Mouse (Mus musculus) limb, embryonic 15.5 days (tissue): ENCODE results near the gene Epha8. TPM values are rescaled to one million over a fixed set of nuclear protein-coding genes. Genes with fewer than 3 reads are reported as not detected.

Experiments
- ATAC-seq: fragments of 200-750 bp; cut with Nextera tagmentation; 2 replicates; pipeline ENCODE4 v1.8.0; 2017; ENCODE audit warnings: low read depth, moderate TSS enrichment; ENCODE audit not compliant: insufficient number of reproducible peaks, low FRiP score, low TSS enrichment
- H3K27ac ChIP-seq: fragments of 300-500 bp; sonication (generic); 2 replicates; pipeline ENCODE4 v1.5.1; 2015; ENCODE audit warnings: moderate library complexity, mild to moderate bottlenecking, inconsistent platforms
- H3K27me3 ChIP-seq: fragments of 300-500 bp; sonication (generic); 2 replicates; pipeline ENCODE4 v1.6.1; 2015; ENCODE audit warnings: inconsistent platforms
- H3K36me3 ChIP-seq: fragments of 300-500 bp; sonication (generic); 2 replicates; pipeline ENCODE4 v1.6.1; 2015; ENCODE audit warnings: inconsistent platforms
- H3K4me1 ChIP-seq: fragments of 300-500 bp; sonication (generic); 2 replicates; pipeline ENCODE4 v1.6.1; 2015; ENCODE audit warnings: inconsistent platforms
- H3K4me2 ChIP-seq: fragments of 300-500 bp; sonication (generic); 2 replicates; pipeline ENCODE4 v1.6.1; 2015; ENCODE audit warnings: mild to moderate bottlenecking, inconsistent platforms
- H3K4me3 ChIP-seq: fragments of 300-500 bp; sonication (generic); 2 replicates; pipeline ENCODE4 v1.5.1; 2015; ENCODE audit warnings: mild to moderate bottlenecking, inconsistent platforms
- H3K9ac ChIP-seq: fragments of 300-500 bp; sonication (generic); 2 replicates; pipeline ENCODE4 v1.6.1; 2015; ENCODE audit warnings: inconsistent platforms
- H3K9me3 ChIP-seq: fragments of 300-500 bp; sonication (generic); 2 replicates; pipeline ENCODE4 v1.6.1; 2016; ENCODE audit warnings: inconsistent platforms
- WGBS: fragments of 180-500 bp; shearing (Covaris S2); methylation state at CpG from one replicate; pipeline ENCODE4 v1.1.7; 2015; 5-methylcytosine and 5-hydroxymethylcytosine counted together
- polyA plus RNA-seq: library from polyadenylated mRNA; unstranded; fragments of >200 nt; fragmentation: Nextera tagmentation; extraction: Ambion mirVana; gene quantifications from 2 replicates; pipeline ENCODE4 v1.2.1, GENCODE M21; 2015

The Epha8 gene
- polyA plus RNA-seq, 1 experiment from 2014 or later, result 2.5 TPM

DNA sequence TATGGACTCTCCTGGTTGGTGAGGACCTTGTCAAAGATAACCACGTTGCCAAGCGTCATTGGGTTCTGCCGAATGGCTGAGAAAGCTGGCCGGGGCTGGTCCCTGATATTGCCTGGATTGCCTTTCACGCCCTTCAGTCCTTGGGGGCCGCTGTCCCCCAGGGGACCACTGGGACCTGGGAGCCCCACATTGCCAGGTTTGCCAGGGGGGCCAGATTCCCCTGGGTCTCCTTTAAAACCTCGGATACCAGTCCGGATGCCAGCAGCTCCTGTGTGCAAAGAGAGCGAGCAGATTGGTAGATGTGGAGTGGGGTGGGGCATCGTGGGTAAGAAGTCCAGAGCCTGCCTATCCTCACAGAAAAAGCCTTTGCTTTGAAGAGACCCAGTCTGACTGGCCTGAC lies 60.2 kb downstream of the Epha8 start:
- H3K4me2 ChIP-seq, result no peak overlapping the region
- H3K27me3 ChIP-seq, result peaks cover 47% of the 10 kb centered on the region
- 24% methylated on average over 10 of the region's 10 CpGs for WGBS
- H3K4me1 ChIP-seq, result peaks cover 8% of the 10 kb centered on the region; the same call in 1 of the 2 replicates
- ATAC-seq, result no peak
- H3K9me3 ChIP-seq, result no peaks in the 10 kb centered on the region
- no peak overlapping the region for H3K4me3 ChIP-seq
- H3K36me3 ChIP-seq, result no peaks in the 10 kb centered on the region
- H3K9ac ChIP-seq, result no peak overlapping the region
- H3K27ac ChIP-seq, result no peak overlapping the region

DNA sequence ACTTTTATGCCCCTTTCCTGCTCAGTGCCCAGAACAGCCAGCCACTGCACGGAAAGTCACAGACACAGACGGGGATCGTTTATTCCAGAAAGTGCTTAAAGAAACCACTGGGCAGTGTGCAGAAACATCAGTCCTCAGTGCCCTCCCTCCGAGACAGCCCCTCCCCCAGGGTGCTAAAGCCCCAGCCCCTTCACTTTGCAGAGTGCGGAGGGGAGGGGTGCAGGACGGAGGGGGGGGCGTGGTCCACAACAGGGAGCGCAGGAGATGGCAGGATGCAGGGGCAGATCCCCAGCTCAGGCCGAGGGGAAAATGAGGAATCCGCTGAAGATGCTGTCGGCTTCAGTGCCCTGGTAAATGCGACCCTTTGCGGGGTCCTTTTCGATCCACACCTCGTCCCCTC lies 60.8 kb downstream of the Epha8 start:
- 0 out of 2 replicates have a peak overlapping the region, but pooled peaks have one; percentile 4 for H3K4me2 ChIP-seq
- H3K4me1 ChIP-seq, result peaks cover 8% of the 10 kb centered on the region; the same call in 1 of the 2 replicates
- peaks cover 47% of the 10 kb centered on the region for H3K27me3 ChIP-seq
- ATAC-seq, result no peak
- H3K4me3 ChIP-seq, result no peak overlapping the region
- H3K9ac ChIP-seq, result no peak overlapping the region
- no peaks in the 10 kb centered on the region for H3K9me3 ChIP-seq
- H3K36me3 ChIP-seq, result no peaks in the 10 kb centered on the region
- H3K27ac ChIP-seq, result no peak overlapping the region
- WGBS, result 5% methylated on average over 15 of the region's 15 CpGs

DNA sequence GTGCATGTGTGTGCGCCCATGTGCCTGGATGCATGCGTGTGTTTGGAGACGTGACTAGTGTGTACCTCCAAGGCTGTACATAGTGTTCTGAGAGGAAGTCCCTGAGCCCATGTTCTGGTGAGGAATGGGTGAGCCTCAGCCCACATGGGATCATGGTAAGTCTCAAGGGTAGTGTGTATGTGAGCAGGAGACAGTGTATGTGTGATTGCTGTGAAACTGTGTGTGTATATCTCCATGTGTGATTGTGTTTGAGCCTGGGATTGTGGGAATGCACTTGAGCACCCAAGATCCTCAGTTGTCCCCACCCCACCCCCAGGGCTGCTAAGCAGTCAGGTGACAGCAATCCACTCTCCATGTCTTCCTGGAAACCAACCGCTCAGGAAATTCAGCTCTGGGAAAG lies 61.8 kb downstream of the Epha8 start:
- Histone ChIP-seq H3K27me3 (peaks cover 51% of the 10 kb centered on the region), H3K9me3 (no peaks in the 10 kb centered on the region), H3K27ac (no peak overlapping the region), H3K4me1 (peaks cover 8% of the 10 kb centered on the region; the same call in 1 of the 2 replicates), H3K9ac (no peak overlapping the region), H3K4me2 (no peak overlapping the region), H3K4me3 (no peak overlapping the region), H3K36me3 (no peaks in the 10 kb centered on the region)
- no peak for ATAC-seq
- 60% methylated on average over 4 of the region's 4 CpGs for WGBS

DNA sequence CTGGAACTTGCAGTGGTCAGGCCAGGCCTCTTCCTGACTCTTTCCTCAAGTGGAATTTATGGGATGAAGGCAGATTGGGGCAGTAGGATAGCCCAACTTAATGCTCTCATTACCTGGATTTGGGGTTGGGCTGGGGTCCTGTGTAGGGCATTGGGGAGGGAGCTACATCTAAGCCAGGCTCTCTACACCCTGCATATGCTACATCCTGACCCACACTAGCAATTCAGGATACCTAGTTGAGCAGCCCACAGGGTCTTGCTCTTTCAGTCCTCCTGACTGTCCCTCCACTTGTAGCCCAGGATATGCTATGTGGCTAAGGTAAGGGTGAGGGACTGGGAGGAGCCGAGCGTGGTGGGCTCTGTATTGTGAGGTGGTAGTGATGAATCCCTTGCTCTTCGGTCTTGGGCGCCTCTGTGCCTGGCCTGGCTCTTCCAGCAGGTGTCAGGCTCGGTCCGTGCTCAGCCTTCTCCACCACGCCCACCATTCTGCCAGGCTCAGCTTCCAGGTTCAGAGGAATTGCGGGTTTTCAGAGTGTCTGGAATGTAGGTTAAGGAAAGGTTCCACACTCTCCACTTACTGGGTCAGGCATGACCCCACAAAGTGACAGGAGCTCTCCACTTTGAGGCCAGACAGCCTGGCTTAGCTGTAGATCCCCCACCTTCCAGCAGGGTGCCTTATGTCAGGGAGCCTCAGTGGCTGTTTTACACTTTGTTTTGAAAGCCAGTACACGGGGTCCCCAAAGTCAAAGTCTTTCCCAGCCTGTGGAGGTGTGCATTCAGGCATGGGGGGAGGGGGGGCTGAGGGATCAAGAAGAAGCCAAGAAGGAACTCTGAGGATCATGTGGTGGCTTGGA lies 62.7 kb downstream of the Epha8 start:
- H3K27me3 ChIP-seq, result peaks cover 51% of the 10 kb centered on the region
- WGBS, result 6% methylated on average over 9 of the region's 9 CpGs
- no peak overlapping the region for H3K4me2 ChIP-seq
- H3K4me1 ChIP-seq, result peaks cover 8% of the 10 kb centered on the region; the same call in 1 of the 2 replicates
- no peak overlapping the region for H3K27ac ChIP-seq
- H3K4me3 ChIP-seq, result no peak overlapping the region
- H3K36me3 ChIP-seq, result no peaks in the 10 kb centered on the region
- no peak for ATAC-seq
- H3K9ac ChIP-seq, result no peak overlapping the region
- no peaks in the 10 kb centered on the region for H3K9me3 ChIP-seq

DNA sequence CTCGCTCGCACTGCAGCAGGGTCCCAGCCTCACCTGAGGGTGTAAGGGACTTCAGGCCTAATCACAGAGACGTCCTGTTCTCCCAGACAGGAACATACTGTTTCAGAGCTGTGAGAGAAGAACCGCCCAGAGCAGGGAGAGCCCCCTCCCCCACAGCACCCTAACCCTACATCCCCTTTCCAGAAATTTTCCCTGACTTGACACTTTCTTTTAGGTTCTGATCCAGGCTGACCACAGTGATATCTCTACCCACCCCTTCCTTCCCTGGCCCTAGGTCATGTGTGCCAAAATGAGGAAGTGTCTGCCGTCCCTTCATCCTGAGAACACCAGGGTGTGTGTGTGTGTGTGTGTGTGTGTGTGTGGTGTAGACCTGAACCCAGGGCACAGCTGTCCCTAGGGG lies 63.8 kb downstream of the Epha8 start, which contains the start of gene C1qc:
Gene C1qc (minus strand): TSS at position 255 of the 400 bp plus-strand sequence.
- no peak for ATAC-seq
- H3K9me3 ChIP-seq, result no peaks in the 10 kb centered on the region
- no peak within 1 kb of the TSS for H3K27ac ChIP-seq
- H3K9ac ChIP-seq, result no peak within 1 kb of the TSS
- 57% methylated on average over 5 of the region's 5 CpGs for WGBS
- peaks cover 48% of the 10 kb centered on the region for H3K27me3 ChIP-seq
- H3K36me3 ChIP-seq, result no peaks in the 10 kb centered on the region
- H3K4me1 ChIP-seq, result peaks cover 8% of the 10 kb centered on the region; the same call in 1 of the 2 replicates
- no peak within 1 kb of the TSS for H3K4me2 ChIP-seq
- no peak within 1 kb of the TSS for H3K4me3 ChIP-seq

DNA sequence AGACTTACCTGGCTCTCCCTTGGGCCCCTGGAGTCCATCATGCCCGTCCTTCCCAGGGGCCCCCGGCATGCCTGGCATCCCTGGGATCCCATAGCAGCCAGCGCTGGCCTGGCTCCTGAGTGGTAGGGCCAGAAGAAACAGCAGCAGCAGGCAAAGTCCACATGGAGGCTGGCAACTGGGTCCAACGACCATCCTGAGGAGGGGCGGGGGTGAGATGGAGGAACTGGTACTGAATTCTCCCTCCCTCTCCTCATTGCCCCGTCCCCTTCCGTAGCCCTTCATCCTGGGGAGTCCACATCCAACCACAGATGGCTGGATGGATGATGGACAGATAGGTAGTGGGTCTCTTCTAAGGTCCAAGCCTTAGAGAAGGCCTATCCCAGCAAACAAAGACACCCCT lies 64.2 kb downstream of the Epha8 start:
- 55% methylated on average over 7 of the region's 7 CpGs for WGBS
- H3K4me3 ChIP-seq, result no peak overlapping the region
- no peak for ATAC-seq
- H3K9ac ChIP-seq, result no peak overlapping the region
- peaks cover 8% of the 10 kb centered on the region; the same call in 1 of the 2 replicates for H3K4me1 ChIP-seq
- no peak overlapping the region for H3K27ac ChIP-seq
- no peak overlapping the region for H3K4me2 ChIP-seq
- H3K27me3 ChIP-seq, result peaks cover 44% of the 10 kb centered on the region
- no peaks in the 10 kb centered on the region for H3K36me3 ChIP-seq
- H3K9me3 ChIP-seq, result no peaks in the 10 kb centered on the region

DNA sequence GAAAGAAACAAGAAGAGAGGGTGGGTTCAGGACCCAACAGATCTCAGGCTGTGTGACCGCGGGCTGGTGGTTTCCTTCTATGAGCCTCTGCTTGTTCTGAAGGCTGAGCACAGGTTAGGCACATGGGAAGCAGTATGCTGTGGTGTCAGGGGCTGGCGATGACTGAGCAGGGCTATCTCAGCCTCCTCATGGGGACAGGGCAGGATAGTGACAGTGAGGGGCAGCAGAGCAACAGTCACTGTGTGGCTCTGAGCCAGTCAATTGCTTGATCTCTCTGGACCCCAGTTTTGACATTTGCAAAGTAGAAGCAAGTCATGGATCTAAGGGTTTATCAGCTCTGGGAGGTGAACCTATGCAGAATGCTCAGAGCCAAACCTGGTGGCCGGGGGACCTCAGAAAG lies 65.5 kb downstream of the Epha8 start:
- H3K4me2 ChIP-seq, result no peak overlapping the region
- H3K27me3 ChIP-seq, result peaks cover 31% of the 10 kb centered on the region
- H3K4me1 ChIP-seq, result peaks cover 8% of the 10 kb centered on the region; the same call in 1 of the 2 replicates
- H3K9me3 ChIP-seq, result no peaks in the 10 kb centered on the region
- no peaks in the 10 kb centered on the region for H3K36me3 ChIP-seq
- H3K4me3 ChIP-seq, result no peak overlapping the region
- no peak for ATAC-seq
- H3K9ac ChIP-seq, result no peak overlapping the region
- H3K27ac ChIP-seq, result no peak overlapping the region
- 77% methylated on average over 4 of the region's 4 CpGs for WGBS

DNA sequence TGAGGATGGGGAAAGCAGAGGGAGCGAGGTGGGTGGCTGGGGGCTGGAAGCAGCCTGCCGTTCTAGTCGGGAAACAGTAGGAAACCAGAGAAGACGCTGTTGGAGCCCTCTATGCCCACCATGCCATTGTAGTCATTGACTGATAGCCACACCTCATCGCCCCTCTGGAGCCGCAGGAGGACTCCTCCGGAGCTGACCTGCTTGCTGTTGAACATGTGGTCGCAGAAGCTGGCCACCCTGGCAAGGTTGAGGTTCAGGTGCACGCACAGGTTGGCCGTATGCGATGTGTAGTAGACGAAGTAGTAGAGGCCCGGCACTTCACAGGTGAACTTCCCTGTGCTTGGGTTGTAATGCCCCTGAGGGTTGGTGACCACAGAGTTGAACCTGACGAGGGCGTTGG lies 66.6 kb downstream of the Epha8 start:
- H3K4me1 ChIP-seq, result peaks cover 4% of the 10 kb centered on the region; the same call in 1 of the 2 replicates
- no peak overlapping the region for H3K27ac ChIP-seq
- H3K36me3 ChIP-seq, result no peaks in the 10 kb centered on the region
- no peak overlapping the region for H3K9ac ChIP-seq
- no peak for ATAC-seq
- 86% methylated on average over 15 of the region's 15 CpGs for WGBS
- no peak overlapping the region for H3K4me2 ChIP-seq
- H3K4me3 ChIP-seq, result no peak overlapping the region
- H3K9me3 ChIP-seq, result no peaks in the 10 kb centered on the region
- peaks cover 20% of the 10 kb centered on the region for H3K27me3 ChIP-seq

DNA sequence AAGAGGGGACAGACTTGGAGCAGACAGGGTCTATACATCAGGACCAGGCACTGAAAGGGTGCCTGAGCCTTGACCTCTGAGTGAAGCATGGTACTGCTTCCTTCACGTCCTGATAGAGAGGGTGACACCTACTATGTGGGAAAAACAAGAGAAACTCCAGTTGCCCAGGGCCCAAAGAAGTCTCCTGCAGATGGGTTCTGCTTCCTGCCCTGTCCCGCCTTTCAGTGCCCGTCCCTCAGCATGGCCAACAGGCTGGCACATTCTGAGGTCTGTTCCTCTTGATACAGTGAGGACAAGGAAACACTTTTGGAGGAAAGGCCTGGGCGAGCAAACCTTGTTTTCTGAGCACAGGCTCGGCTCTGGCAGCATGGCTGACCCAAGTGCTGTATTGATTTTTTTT lies 68.9 kb downstream of the Epha8 start:
- WGBS, result 70% methylated on average over 5 of the region's 5 CpGs
- H3K9ac ChIP-seq, result no peak overlapping the region
- no peak for ATAC-seq
- peaks cover 3% of the 10 kb centered on the region; the same call in 1 of the 2 replicates for H3K27me3 ChIP-seq
- H3K36me3 ChIP-seq, result no peaks in the 10 kb centered on the region
- no peak overlapping the region for H3K4me2 ChIP-seq
- H3K9me3 ChIP-seq, result no peaks in the 10 kb centered on the region
- no peaks in the 10 kb centered on the region for H3K4me1 ChIP-seq
- no peak overlapping the region for H3K4me3 ChIP-seq
- H3K27ac ChIP-seq, result no peak overlapping the region

DNA sequence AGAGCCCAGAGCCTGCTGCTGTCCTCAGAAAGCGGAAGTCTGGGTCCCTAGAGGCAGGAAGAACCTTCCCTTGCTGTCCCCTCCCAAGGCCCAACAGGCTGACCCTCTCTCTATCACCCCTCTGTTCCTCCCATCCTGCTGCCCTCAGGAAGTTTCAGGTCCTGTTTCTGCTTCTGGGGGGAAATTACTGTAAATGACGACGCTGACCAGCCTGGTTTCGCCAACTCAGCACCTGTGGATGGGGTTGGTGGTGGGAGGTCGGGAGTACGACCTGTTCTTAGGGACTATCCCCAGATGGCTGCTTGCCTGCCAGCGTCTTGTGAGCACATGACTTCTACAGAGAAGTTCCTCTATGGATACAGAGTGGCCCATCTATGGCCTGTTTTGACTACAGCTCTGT lies 70.5 kb downstream of the Epha8 start, which contains the start of gene C1qb:
Gene C1qb (minus strand): TSS at position 87 of the 400 bp plus-strand sequence.
- no peak within 1 kb of the TSS for H3K9ac ChIP-seq
- 63% methylated on average over 7 of the region's 7 CpGs for WGBS
- no peaks in the 10 kb centered on the region for H3K36me3 ChIP-seq
- H3K4me1 ChIP-seq, result no peaks in the 10 kb centered on the region
- H3K4me2 ChIP-seq, result no peak within 1 kb of the TSS
- peaks cover 3% of the 10 kb centered on the region; the same call in 1 of the 2 replicates for H3K27me3 ChIP-seq
- no peak for ATAC-seq
- H3K4me3 ChIP-seq, result no peak within 1 kb of the TSS
- H3K27ac ChIP-seq, result no peak within 1 kb of the TSS
- H3K9me3 ChIP-seq, result no peaks in the 10 kb centered on the region
